Mouse (Mus musculus) bone marrow macrophage, adult 2 months (primary cell): ENCODE data around the gene St8sia1.

Source experiments
- CTCF ChIP-seq: IDR thresholded peaks from 2 replicates; pipeline ENCODE4 v1.5.1; 2012; ENCODE audit warnings: low read depth, mild to moderate bottlenecking, low read length, moderate library complexity
- POLR2A ChIP-seq: IDR thresholded peaks from 2 replicates; pipeline ENCODE4 v1.6.1; 2012; ENCODE audit warnings: mild to moderate bottlenecking, low read depth, low read length, borderline replicate concordance

DNA sequence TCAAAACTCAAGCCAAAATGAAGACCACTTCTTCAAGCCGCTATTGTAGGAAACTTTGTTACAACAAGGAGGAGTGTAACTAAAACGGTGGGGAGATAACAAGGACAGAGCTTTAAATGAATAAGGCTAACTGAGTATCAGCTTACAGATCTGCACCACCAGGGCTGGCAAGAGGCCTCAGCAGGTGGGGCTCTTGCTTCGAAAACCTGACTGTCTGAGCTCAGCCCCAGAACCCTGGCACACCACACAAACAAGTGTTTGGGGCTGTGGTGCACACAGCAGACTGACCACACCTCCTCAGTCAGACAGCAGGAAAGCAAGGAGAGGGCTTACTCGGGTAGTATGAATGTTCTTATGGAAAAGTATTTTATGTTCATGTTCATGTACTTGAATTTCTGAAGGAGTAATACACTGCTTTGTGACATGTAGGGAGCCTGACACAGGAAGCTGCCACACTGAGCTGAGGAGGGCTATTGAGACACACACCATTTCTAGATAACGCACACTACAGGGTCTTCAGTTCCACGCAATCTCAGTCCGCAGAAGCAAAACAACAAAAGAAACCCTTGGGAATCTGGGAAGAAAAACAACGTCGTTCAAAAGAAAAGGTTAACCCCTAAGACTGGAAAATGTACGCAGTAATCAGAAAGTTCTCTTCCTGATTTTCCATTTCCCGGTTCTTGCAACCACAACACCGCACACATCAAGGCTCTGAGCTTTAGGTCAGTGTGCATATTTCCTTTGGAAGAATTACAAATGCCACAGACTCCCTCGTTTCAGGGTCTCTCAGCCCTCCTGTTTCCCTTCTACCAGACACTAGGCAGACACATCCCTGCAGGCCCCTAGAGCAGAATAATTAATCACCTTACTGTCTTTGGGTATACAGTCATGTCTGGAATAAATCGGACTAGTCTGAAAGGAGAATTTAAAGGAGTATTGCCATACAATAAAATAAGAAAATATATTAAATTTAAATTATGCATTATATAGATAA, 29.8 kb upstream of the St8sia1 start:
- TF ChIP-seq CTCF (no peak), POLR2A (no peak)
